Mouse (Mus musculus) G1E (cell line): ENCODE data around the gene Cd84.

ENCODE experiments used
- CTCF ChIP-seq: IDR thresholded peaks from 2 replicates; pipeline ENCODE4 v1.5.1; 2012; ENCODE audit warnings: low read depth, low read length, inconsistent platforms, mixed read lengths
- GATA1 ChIP-seq: IDR thresholded peaks from 2 replicates; pipeline ENCODE4 v1.6.1; 2012; ENCODE audit warnings: borderline replicate concordance, low read length, inconsistent platforms, mixed read lengths

DNA sequence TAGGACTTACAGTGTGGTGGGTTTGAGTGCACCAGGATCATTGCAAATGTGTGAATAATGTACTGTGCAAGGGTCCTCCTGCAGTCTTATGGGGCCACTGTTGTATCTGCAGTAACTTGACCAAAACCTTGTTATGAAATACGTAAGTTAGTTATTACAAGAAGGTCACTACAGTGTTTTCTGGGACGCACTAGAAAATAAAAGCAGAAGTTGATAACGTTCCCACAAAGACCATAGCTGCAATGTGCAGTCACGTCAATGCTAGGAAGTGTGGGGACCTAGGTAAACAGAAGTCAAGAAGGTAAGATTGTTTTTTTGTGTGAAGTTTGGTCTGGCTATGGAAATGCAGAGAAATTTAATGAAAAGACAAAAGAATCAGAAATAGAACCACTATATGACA lies 22.5 kb upstream of the Cd84 start:
- TF ChIP-seq GATA1 (no peak), CTCF (no peak)
